Mouse (Mus musculus): ENCODE measurements around the gene Ccr8. TPM values are rescaled to one million over a fixed set of nuclear protein-coding genes. Genes with fewer than 3 reads are reported as not detected.

Gene Ccr8
- polyA plus RNA-seq, 1 experiment = not detected

GRCm38 (mm10) chr9:120064317-120064716 is 27.6 kb upstream of the Ccr8 start:
- Histone ChIP-seq H3K36me3 (ENCODE audit: control insufficient read depth, insufficient read depth, low read length) (no peaks in the 10 kb centered on the region), H3K4me1 (ENCODE audit: control insufficient read depth, insufficient read depth, low read length) (no peaks in the 10 kb centered on the region), H3K4me3 (ENCODE audit: control insufficient read depth, low read depth, low read length) (no peak overlapping the region), H3K27me3 (ENCODE audit: control insufficient read depth, insufficient read depth, low read length) (no peaks in the 10 kb centered on the region), H3K27ac (ENCODE audit: control insufficient read depth, insufficient read depth, low read depth, low read length) (no peak overlapping the region)
- TF ChIP-seq CTCF (IDR thresholded peaks at IDR 0.05; ENCODE audit: control insufficient read depth, insufficient read depth, insufficient replicate concordance, low read depth, low read length) (no peak), POLR2A (IDR thresholded peaks at IDR 0.05; ENCODE audit: control insufficient read depth, low read depth, low read length) (no peak)

- H3K4me1 ChIP-seq (ENCODE audit: control insufficient read depth, insufficient read depth, low read length) = peaks cover 3% of the 10 kb centered on the region
- no peak overlapping the region for H3K27ac ChIP-seq (ENCODE audit: control insufficient read depth, insufficient read depth, low read depth, low read length)
- no peak for TF ChIP-seq POLR2A (IDR thresholded peaks at IDR 0.05; ENCODE audit: control insufficient read depth, low read depth, low read length)
- TF ChIP-seq CTCF (IDR thresholded peaks at IDR 0.05; ENCODE audit: control insufficient read depth, insufficient read depth, insufficient replicate concordance, low read depth, low read length) = no peak
- H3K36me3 ChIP-seq (ENCODE audit: control insufficient read depth, insufficient read depth, low read length) = no peaks in the 10 kb centered on the region
- H3K4me3 ChIP-seq (ENCODE audit: control insufficient read depth, low read depth, low read length) = no peak overlapping the region
- H3K27me3 ChIP-seq (ENCODE audit: control insufficient read depth, insufficient read depth, low read length) = no peaks in the 10 kb centered on the region
Measured at GRCm38 (mm10) chr9:120067609-120068008, 24.3 kb upstream of the Ccr8 start.

- Histone ChIP-seq H3K4me3 (ENCODE audit: control insufficient read depth, low read depth, low read length) (no peak overlapping the region), H3K4me1 (ENCODE audit: control insufficient read depth, insufficient read depth, low read length) (peaks cover 6% of the 10 kb centered on the region), H3K27ac (ENCODE audit: control insufficient read depth, insufficient read depth, low read depth, low read length) (no peak overlapping the region), H3K36me3 (ENCODE audit: control insufficient read depth, insufficient read depth, low read length) (no peaks in the 10 kb centered on the region), H3K27me3 (ENCODE audit: control insufficient read depth, insufficient read depth, low read length) (no peaks in the 10 kb centered on the region)
- TF ChIP-seq POLR2A (IDR thresholded peaks at IDR 0.05; ENCODE audit: control insufficient read depth, low read depth, low read length) = no peak
- no peak for TF ChIP-seq CTCF (IDR thresholded peaks at IDR 0.05; ENCODE audit: control insufficient read depth, insufficient read depth, insufficient replicate concordance, low read depth, low read length)
Measured at GRCm38 (mm10) chr9:120068047-120068446, 23.9 kb upstream of the Ccr8 start.

GRCm38 (mm10) chr9:120069779-120070178 is 22.1 kb upstream of the Ccr8 start, which contains the start of gene Cx3cr1:
Gene Cx3cr1, minus strand, starts transcription at chr9:120069879.
- H3K27me3 ChIP-seq (ENCODE audit: control insufficient read depth, insufficient read depth, low read length) = no peaks in the 10 kb centered on the region
- TF ChIP-seq POLR2A (IDR thresholded peaks at IDR 0.05; ENCODE audit: control insufficient read depth, low read depth, low read length) (no peak), CTCF (IDR thresholded peaks at IDR 0.05; ENCODE audit: control insufficient read depth, insufficient read depth, insufficient replicate concordance, low read depth, low read length) (no peak)
- no peak within 1 kb of the TSS for H3K27ac ChIP-seq (ENCODE audit: control insufficient read depth, insufficient read depth, low read depth, low read length)
- no peak within 1 kb of the TSS for H3K4me3 ChIP-seq (ENCODE audit: control insufficient read depth, low read depth, low read length)
- H3K36me3 ChIP-seq (ENCODE audit: control insufficient read depth, insufficient read depth, low read length) = no peaks in the 10 kb centered on the region
- peaks cover 7% of the 10 kb centered on the region for H3K4me1 ChIP-seq (ENCODE audit: control insufficient read depth, insufficient read depth, low read length)

GRCm38 (mm10) chr9:120071251-120071650 is 20.7 kb upstream of the Ccr8 start:
- Histone ChIP-seq H3K4me3 (ENCODE audit: control insufficient read depth, low read depth, low read length) (no peak overlapping the region), H3K36me3 (ENCODE audit: control insufficient read depth, insufficient read depth, low read length) (no peaks in the 10 kb centered on the region), H3K4me1 (ENCODE audit: control insufficient read depth, insufficient read depth, low read length) (peaks cover 7% of the 10 kb centered on the region), H3K27ac (ENCODE audit: control insufficient read depth, insufficient read depth, low read depth, low read length) (no peak overlapping the region), H3K27me3 (ENCODE audit: control insufficient read depth, insufficient read depth, low read length) (no peaks in the 10 kb centered on the region)
- TF ChIP-seq POLR2A (IDR thresholded peaks at IDR 0.05; ENCODE audit: control insufficient read depth, low read depth, low read length) (no peak), CTCF (IDR thresholded peaks at IDR 0.05; ENCODE audit: control insufficient read depth, insufficient read depth, insufficient replicate concordance, low read depth, low read length) (no peak)

GRCm38 (mm10) chr9:120073169-120073568 is 18.7 kb upstream of the Ccr8 start:
- H3K27ac ChIP-seq (ENCODE audit: control insufficient read depth, insufficient read depth, low read depth, low read length) = no peak overlapping the region
- H3K4me3 ChIP-seq (ENCODE audit: control insufficient read depth, low read depth, low read length) = no peak overlapping the region
- peaks cover 7% of the 10 kb centered on the region for H3K4me1 ChIP-seq (ENCODE audit: control insufficient read depth, insufficient read depth, low read length)
- H3K36me3 ChIP-seq (ENCODE audit: control insufficient read depth, insufficient read depth, low read length) = no peaks in the 10 kb centered on the region
- TF ChIP-seq POLR2A (IDR thresholded peaks at IDR 0.05; ENCODE audit: control insufficient read depth, low read depth, low read length) = no peak
- TF ChIP-seq CTCF (IDR thresholded peaks at IDR 0.05; ENCODE audit: control insufficient read depth, insufficient read depth, insufficient replicate concordance, low read depth, low read length) = peak; percentile 91
- H3K27me3 ChIP-seq (ENCODE audit: control insufficient read depth, insufficient read depth, low read length) = no peaks in the 10 kb centered on the region

GRCm38 (mm10) chr9:120074516-120074915 is 17.4 kb upstream of the Ccr8 start:
- Histone ChIP-seq H3K27ac (ENCODE audit: control insufficient read depth, insufficient read depth, low read depth, low read length) (no peak overlapping the region), H3K4me1 (ENCODE audit: control insufficient read depth, insufficient read depth, low read length) (peaks cover 7% of the 10 kb centered on the region), H3K4me3 (ENCODE audit: control insufficient read depth, low read depth, low read length) (no peak overlapping the region), H3K27me3 (ENCODE audit: control insufficient read depth, insufficient read depth, low read length) (no peaks in the 10 kb centered on the region), H3K36me3 (ENCODE audit: control insufficient read depth, insufficient read depth, low read length) (no peaks in the 10 kb centered on the region)
- TF ChIP-seq CTCF (IDR thresholded peaks at IDR 0.05; ENCODE audit: control insufficient read depth, insufficient read depth, insufficient replicate concordance, low read depth, low read length) = no peak
- no peak for TF ChIP-seq POLR2A (IDR thresholded peaks at IDR 0.05; ENCODE audit: control insufficient read depth, low read depth, low read length)

GRCm38 (mm10) chr9:120078241-120078640 is 13.7 kb upstream of the Ccr8 start:
- Histone ChIP-seq H3K4me1 (ENCODE audit: control insufficient read depth, insufficient read depth, low read length) (no peaks in the 10 kb centered on the region; the same call in 1 of the 2 replicates), H3K27me3 (ENCODE audit: control insufficient read depth, insufficient read depth, low read length) (no peaks in the 10 kb centered on the region)
- TF ChIP-seq POLR2A (IDR thresholded peaks at IDR 0.05; ENCODE audit: control insufficient read depth, low read depth, low read length) = no peak
- TF ChIP-seq CTCF (IDR thresholded peaks at IDR 0.05; ENCODE audit: control insufficient read depth, insufficient read depth, insufficient replicate concordance, low read depth, low read length) = no peak

More at GRCm38 (mm10) chr9:120078241-120078640, 13.7 kb upstream of the Ccr8 start:
- Histone ChIP-seq H3K36me3 (ENCODE audit: control insufficient read depth, insufficient read depth, low read length) (no peaks in the 10 kb centered on the region), H3K27ac (ENCODE audit: control insufficient read depth, insufficient read depth, low read depth, low read length) (no peak overlapping the region), H3K4me3 (ENCODE audit: control insufficient read depth, low read depth, low read length) (no peak overlapping the region)

Data from testis, adult 2 months (tissue).